Mouse (Mus musculus) hindbrain, postnatal 0 days (tissue): ENCODE data around the gene Mink1. TPM values are rescaled to one million over a fixed set of nuclear protein-coding genes. Genes with fewer than 3 reads are reported as not detected.

Experiments used
- ATAC-seq: fragments of 200-750 bp; cut with Nextera tagmentation; 2 replicates; pipeline ENCODE4 v1.8.0; 2017; ENCODE audit warnings: mild to moderate bottlenecking, moderate TSS enrichment, moderate library complexity
- DNase-seq: peaks from one replicate; pipeline ENCODE4 v3.0.0-alpha.2; 2015; ENCODE audit warnings: low spot score
- H3K27ac ChIP-seq: fragments of 300-500 bp; sonication (generic); 2 replicates; pipeline ENCODE4 v1.5.1; 2014; ENCODE audit warnings: mild to moderate bottlenecking
- H3K27me3 ChIP-seq: fragments of 300-500 bp; sonication (generic); 2 replicates; pipeline ENCODE4 v1.6.1; 2014; ENCODE audit warnings: low read length, mixed read lengths; ENCODE audit not compliant: insufficient read depth
- H3K36me3 ChIP-seq: fragments of 300-500 bp; sonication (generic); 2 replicates; pipeline ENCODE4 v1.6.1; 2014; ENCODE audit warnings: low read length, mixed read lengths; ENCODE audit not compliant: insufficient read depth
- H3K4me1 ChIP-seq: fragments of 300-500 bp; sonication (generic); 2 replicates; pipeline ENCODE4 v1.6.1; 2014; ENCODE audit warnings: antibody characterized with exemption, low read length, mixed read lengths; ENCODE audit not compliant: insufficient read depth
- H3K4me2 ChIP-seq: fragments of 300-500 bp; sonication (generic); 2 replicates; pipeline ENCODE4 v1.6.1; 2014; ENCODE audit warnings: low read depth, mild to moderate bottlenecking, low read length, moderate library complexity, mixed read lengths
- H3K4me3 ChIP-seq: fragments of 300-500 bp; sonication (generic); 2 replicates; pipeline ENCODE4 v1.5.1; 2014; ENCODE audit warnings: low read length
- H3K9ac ChIP-seq: fragments of 300-500 bp; sonication (generic); replicated peaks from 2 replicates; pipeline ENCODE4 v1.6.1; 2014; ENCODE audit warnings: mild to moderate bottlenecking, low read length, moderate library complexity, mixed read lengths
- H3K9me3 ChIP-seq: fragments of 300-500 bp; sonication (generic); 2 replicates; pipeline ENCODE4 v1.6.1; 2016; ENCODE audit warnings: low read length, mixed read lengths
- CTCF ChIP-seq: IDR thresholded peaks from 2 replicates; pipeline ENCODE4 v1.5.1; 2016; ENCODE audit warnings: antibody characterized with exemption, control low read depth, low read depth
- WGBS: fragments of 180-500 bp; shearing (Covaris S2); extraction: QIAGEN DNeasy Blood & Tissue Kit; methylation state at CpG from one replicate; pipeline ENCODE4 v1.1.7; 2014; 5-methylcytosine and 5-hydroxymethylcytosine counted together
- polyA plus RNA-seq: library from polyadenylated mRNA; unstranded; fragments of >200 nt; fragmentation: Nextera tagmentation; extraction: Ambion mirVana; gene quantifications from 2 replicates; pipeline ENCODE4 v1.2.1, GENCODE M21; 2015
- total RNA-seq: library from RNA; depleted of rRNA; stranded (reverse); fragments of >200 nt; gene quantifications from 2 replicates; pipeline ENCODE4 v1.2.3, GENCODE M21; 2014

Gene Mink1
- total and polyA plus RNA-seq, 2 experiments from 2014 or later: 13.6 to 73.3 TPM

DNA sequence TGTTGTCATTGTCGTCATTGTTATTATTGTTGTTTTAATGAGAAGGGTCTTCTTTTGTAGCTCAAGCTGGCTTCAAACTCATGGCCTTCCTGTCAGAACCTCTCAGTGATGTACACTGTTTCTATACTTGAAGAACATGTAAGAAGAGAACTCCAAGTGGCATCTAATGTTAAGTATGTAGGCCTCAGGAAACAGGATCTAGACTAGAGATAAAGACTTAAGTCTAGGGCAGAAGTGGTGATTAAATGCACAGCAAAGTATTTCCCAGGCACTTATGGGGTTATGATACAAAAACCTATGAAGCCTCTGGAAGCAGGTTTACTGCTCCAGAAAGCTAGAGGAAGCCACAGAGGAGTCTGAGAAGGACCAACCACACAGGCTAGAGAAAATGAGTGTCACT, 75.6 kb downstream of the Mink1 start:
- Histone ChIP-seq H3K9me3 (no peaks in the 10 kb centered on the region), H3K4me3 (no peak overlapping the region), H3K36me3 (no peaks in the 10 kb centered on the region), H3K27ac (no peak overlapping the region), H3K4me2 (no peak overlapping the region), H3K4me1 (no peaks in the 10 kb centered on the region), H3K9ac (no peak overlapping the region), H3K27me3 (no peaks in the 10 kb centered on the region)
- no peak for TF ChIP-seq CTCF
- DNase-seq (no peak), ATAC-seq (no peak)
- 90% methylated on average over 1 of the region's 1 CpGs for WGBS

- Histone ChIP-seq H3K4me3 (no peak within 1 kb of the TSS), H3K9me3 (no peaks in the 10 kb centered on the region)
Observed at GRCm38 (mm10) chr11:70638714-70639278, 76.1 kb downstream of the Mink1 start, which contains the start of gene Gp1ba. Gene Gp1ba, plus strand, starts transcription at chr11:70639122.

GRCm38 (mm10) chr11:70639976-70640375, 77.3 kb downstream of the Mink1 start:
- no peak overlapping the region for H3K9ac ChIP-seq
- no peak overlapping the region for H3K4me3 ChIP-seq
- no peak for ATAC-seq
- no peaks in the 10 kb centered on the region for H3K9me3 ChIP-seq
- peaks cover 7% of the 10 kb centered on the region for H3K36me3 ChIP-seq
- H3K27ac ChIP-seq: no peak overlapping the region
- no peaks in the 10 kb centered on the region for H3K27me3 ChIP-seq
- no peak for TF ChIP-seq CTCF
- 79% methylated on average over 8 of the region's 8 CpGs for WGBS
- no peak for DNase-seq
- no peaks in the 10 kb centered on the region for H3K4me1 ChIP-seq
- no peak overlapping the region for H3K4me2 ChIP-seq

More at GRCm38 (mm10) chr11:70638714-70639278, 76.1 kb downstream of the Mink1 start, which contains the start of gene Gp1ba:
- no peaks in the 10 kb centered on the region for H3K27me3 ChIP-seq
- DNase-seq: no peak
- WGBS: 54% methylated on average over 5 of the region's 5 CpGs
- H3K9ac ChIP-seq: no peak within 1 kb of the TSS
- TF ChIP-seq CTCF: no peak
- H3K36me3 ChIP-seq: no peaks in the 10 kb centered on the region
- no peaks in the 10 kb centered on the region for H3K4me1 ChIP-seq
- no peak within 1 kb of the TSS for H3K27ac ChIP-seq
- ATAC-seq: no peak
- H3K4me2 ChIP-seq: no peak within 1 kb of the TSS

- no peak for TF ChIP-seq CTCF
- ATAC-seq (no peak), DNase-seq (no peak)
- no peak overlapping the region for H3K4me2 ChIP-seq
- H3K4me1 ChIP-seq: peaks cover 7% of the 10 kb centered on the region
- H3K27ac ChIP-seq: no peak overlapping the region
- H3K9me3 ChIP-seq: no peaks in the 10 kb centered on the region
- no peaks in the 10 kb centered on the region for H3K27me3 ChIP-seq
- 78% methylated on average over 7 of the region's 7 CpGs for WGBS
- peaks cover 10% of the 10 kb centered on the region for H3K36me3 ChIP-seq
- H3K9ac ChIP-seq: no peak overlapping the region
- no peak overlapping the region for H3K4me3 ChIP-seq
Observed at GRCm38 (mm10) chr11:70641241-70641640, 78.6 kb downstream of the Mink1 start.

GRCm38 (mm10) chr11:70643051-70643450, 80.4 kb downstream of the Mink1 start:
- ATAC-seq (no peak), DNase-seq (no peak)
- TF ChIP-seq CTCF: no peak
- Histone ChIP-seq H3K9me3 (no peaks in the 10 kb centered on the region), H3K4me3 (no peak overlapping the region), H3K27me3 (no peaks in the 10 kb centered on the region), H3K4me1 (peaks cover 9% of the 10 kb centered on the region), H3K27ac (no peak overlapping the region), H3K9ac (no peak overlapping the region), H3K36me3 (peaks cover 10% of the 10 kb centered on the region), H3K4me2 (no peak overlapping the region)
- WGBS: 92% methylated on average over 6 of the region's 6 CpGs

GRCm38 (mm10) chr11:70644564-70645103, 82.0 kb downstream of the Mink1 start:
- Histone ChIP-seq H3K27me3 (no peaks in the 10 kb centered on the region), H3K4me2 (no peak overlapping the region), H3K27ac (no peak overlapping the region), H3K4me3 (no peak overlapping the region), H3K36me3 (peaks cover 17% of the 10 kb centered on the region), H3K9me3 (no peaks in the 10 kb centered on the region), H3K9ac (no peak overlapping the region), H3K4me1 (peaks cover 13% of the 10 kb centered on the region)
- DNase-seq (no peak), ATAC-seq (no peak)
- TF ChIP-seq CTCF: no peak
- WGBS: 92% methylated on average over 8 of the region's 8 CpGs
